Mouse (Mus musculus) embryonic facial prominence, embryonic 15.5 days (tissue): ENCODE measurements around the gene Hoxd9. TPM values are rescaled to one million over a fixed set of nuclear protein-coding genes. Genes with fewer than 3 reads are reported as not detected.

ENCODE experiments used
- ATAC-seq: fragments of 200-750 bp; cut with Nextera tagmentation; 2 replicates; pipeline ENCODE4 v1.8.0; 2017; ENCODE audit warnings: low read depth, moderate TSS enrichment; ENCODE audit not compliant: insufficient number of reproducible peaks, low FRiP score, low TSS enrichment
- H3K27ac ChIP-seq: fragments of 300-500 bp; sonication (generic); replicated peaks from 2 replicates; pipeline ENCODE4 v1.5.1; 2015; ENCODE audit warnings: mild to moderate bottlenecking, inconsistent platforms
- H3K27me3 ChIP-seq: fragments of 300-500 bp; sonication (generic); 2 replicates; pipeline ENCODE4 v1.6.1; 2015; ENCODE audit warnings: inconsistent platforms
- H3K36me3 ChIP-seq: fragments of 300-500 bp; sonication (generic); 2 replicates; pipeline ENCODE4 v1.6.1; 2015; ENCODE audit warnings: mild to moderate bottlenecking, inconsistent platforms
- H3K4me1 ChIP-seq: fragments of 300-500 bp; sonication (generic); 2 replicates; pipeline ENCODE4 v1.6.1; 2015; ENCODE audit warnings: inconsistent platforms
- H3K4me2 ChIP-seq: fragments of 300-500 bp; sonication (generic); replicated peaks from 2 replicates; pipeline ENCODE4 v1.6.1; 2015; ENCODE audit warnings: mild to moderate bottlenecking, inconsistent platforms
- H3K4me3 ChIP-seq: fragments of 300-500 bp; sonication (generic); replicated peaks from 2 replicates; pipeline ENCODE4 v1.5.1; 2015; ENCODE audit warnings: mild to moderate bottlenecking, inconsistent platforms
- H3K9ac ChIP-seq: fragments of 300-500 bp; sonication (generic); 2 replicates; pipeline ENCODE4 v1.6.1; 2015; ENCODE audit warnings: inconsistent platforms
- H3K9me3 ChIP-seq: fragments of 300-500 bp; sonication (generic); replicated peaks from 2 replicates; pipeline ENCODE4 v1.6.1; 2016; ENCODE audit warnings: inconsistent platforms
- WGBS: fragments of 180-500 bp; shearing (Covaris S2); methylation state at CpG from one replicate; pipeline ENCODE4 v1.1.7; 2015; 5-methylcytosine and 5-hydroxymethylcytosine counted together
- polyA plus RNA-seq: library from polyadenylated mRNA; unstranded; fragments of >200 nt; fragmentation: Nextera tagmentation; extraction: Ambion mirVana; gene quantifications from 2 replicates; pipeline ENCODE4 v1.2.1, GENCODE M21; 2015

Hoxd9 gene
- polyA plus RNA-seq, 1 experiment from 2014 or later: 2.8 TPM

GRCm38 (mm10) chr2:74669230-74669578, 28.3 kb upstream of the Hoxd9 start:
- no peak overlapping the region for H3K27ac ChIP-seq

GRCm38 (mm10) chr2:74669650-74670235, 27.8 kb upstream of the Hoxd9 start:
- Histone ChIP-seq H3K9ac (no peak overlapping the region), H3K27ac (no peak overlapping the region), H3K36me3 (no peaks in the 10 kb centered on the region), H3K27me3 (peaks cover 94% of the 10 kb centered on the region), H3K4me2 (no peak overlapping the region), H3K4me1 (peaks cover 19% of the 10 kb centered on the region), H3K9me3 (no peaks in the 10 kb centered on the region), H3K4me3 (no peak overlapping the region)
- no peak for ATAC-seq
- WGBS: 2% methylated on average over 14 of the region's 14 CpGs

More at GRCm38 (mm10) chr2:74669230-74669578, 28.3 kb upstream of the Hoxd9 start:
- H3K4me2 ChIP-seq: no peak overlapping the region
- no peak overlapping the region for H3K9ac ChIP-seq
- no peak for ATAC-seq
- H3K36me3 ChIP-seq: no peaks in the 10 kb centered on the region
- H3K4me3 ChIP-seq: no peak overlapping the region
- H3K27me3 ChIP-seq: peaks cover 94% of the 10 kb centered on the region
- 1% methylated on average over 3 of the region's 3 CpGs for whole genome bisulfite sequencing
- peaks cover 19% of the 10 kb centered on the region for H3K4me1 ChIP-seq
- H3K9me3 ChIP-seq: no peaks in the 10 kb centered on the region

- no peaks in the 10 kb centered on the region for H3K9me3 ChIP-seq
- 3% methylated on average over 3 of the region's 3 CpGs for WGBS
- H3K4me1 ChIP-seq: peaks cover 19% of the 10 kb centered on the region
- no peak for ATAC-seq
- no peak overlapping the region for H3K4me2 ChIP-seq
- H3K27ac ChIP-seq: no peak overlapping the region
- H3K9ac ChIP-seq: no peak overlapping the region
- no peaks in the 10 kb centered on the region for H3K36me3 ChIP-seq
- H3K4me3 ChIP-seq: no peak overlapping the region
- peaks cover 95% of the 10 kb centered on the region for H3K27me3 ChIP-seq
Observed at GRCm38 (mm10) chr2:74670632-74671188, 26.8 kb upstream of the Hoxd9 start.

- H3K4me2 ChIP-seq: no peak overlapping the region
Observed at GRCm38 (mm10) chr2:74671847-74672246, 25.7 kb upstream of the Hoxd9 start.

GRCm38 (mm10) chr2:74672481-74673362, 24.8 kb upstream of the Hoxd9 start:
- WGBS: 5% methylated on average over 40 of the region's 40 CpGs
- no peak for ATAC-seq
- Histone ChIP-seq H3K27ac (no peak overlapping the region), H3K4me2 (peak overlapping the region; percentile 54), H3K9me3 (no peaks in the 10 kb centered on the region), H3K9ac (no peak overlapping the region), H3K4me1 (peaks cover 17% of the 10 kb centered on the region), H3K36me3 (no peaks in the 10 kb centered on the region), H3K4me3 (peak overlapping the region; percentile 29), H3K27me3 (peaks cover 98% of the 10 kb centered on the region)

More at GRCm38 (mm10) chr2:74671847-74672246, 25.7 kb upstream of the Hoxd9 start:
- ATAC-seq: no peak
- H3K4me1 ChIP-seq: peaks cover 19% of the 10 kb centered on the region
- peaks cover 98% of the 10 kb centered on the region for H3K27me3 ChIP-seq
- no peak overlapping the region for H3K27ac ChIP-seq
- no peaks in the 10 kb centered on the region for H3K9me3 ChIP-seq
- H3K4me3 ChIP-seq: no peak overlapping the region
- H3K36me3 ChIP-seq: no peaks in the 10 kb centered on the region
- no peak overlapping the region for H3K9ac ChIP-seq
- 14% methylated on average over 5 of the region's 5 CpGs for WGBS

- no peak for ATAC-seq
- no peak overlapping the region for H3K27ac ChIP-seq
Observed at GRCm38 (mm10) chr2:74673835-74674425, 23.6 kb upstream of the Hoxd9 start.

GRCm38 (mm10) chr2:74674881-74675665, 22.5 kb upstream of the Hoxd9 start, which contains the start of gene Hoxd12:
Hoxd12 (plus strand) TSS chr2:74675013.
- Histone ChIP-seq H3K4me3 (no peak within 1 kb of the TSS), H3K9me3 (no peaks in the 10 kb centered on the region), H3K9ac (no peak within 1 kb of the TSS), H3K27me3 (peaks cover 98% of the 10 kb centered on the region), H3K27ac (no peak within 1 kb of the TSS), H3K4me1 (peaks cover 6% of the 10 kb centered on the region), H3K36me3 (no peaks in the 10 kb centered on the region), H3K4me2 (no peak within 1 kb of the TSS)
- ATAC-seq: no peak; the same call in 1 of the 2 replicates
- WGBS: 2% methylated on average over 47 of the region's 47 CpGs

More at GRCm38 (mm10) chr2:74673835-74674425, 23.6 kb upstream of the Hoxd9 start:
- no peak overlapping the region for H3K4me3 ChIP-seq
- no peak overlapping the region for H3K9ac ChIP-seq
- no peaks in the 10 kb centered on the region for H3K36me3 ChIP-seq
- H3K4me1 ChIP-seq: peaks cover 6% of the 10 kb centered on the region
- no peaks in the 10 kb centered on the region for H3K9me3 ChIP-seq
- no peak overlapping the region for H3K4me2 ChIP-seq
- H3K27me3 ChIP-seq: peaks cover 98% of the 10 kb centered on the region
- 2% methylated on average over 24 of the region's 24 CpGs for WGBS

- Histone ChIP-seq H3K27ac (no peak overlapping the region), H3K4me3 (no peak overlapping the region), H3K27me3 (peaks cover 100% of the 10 kb centered on the region), H3K4me1 (peaks cover 6% of the 10 kb centered on the region), H3K4me2 (no peak overlapping the region), H3K9me3 (no peaks in the 10 kb centered on the region), H3K36me3 (no peaks in the 10 kb centered on the region), H3K9ac (no peak overlapping the region)
- no peak for ATAC-seq
- 6% methylated on average over 24 of the region's 24 CpGs for WGBS
Observed at GRCm38 (mm10) chr2:74675666-74676282, 21.8 kb upstream of the Hoxd9 start.

- no peaks in the 10 kb centered on the region for H3K9me3 ChIP-seq
- H3K27me3 ChIP-seq: peaks cover 100% of the 10 kb centered on the region
- H3K4me2 ChIP-seq: no peak overlapping the region
- H3K27ac ChIP-seq: no peak overlapping the region
- 5% methylated on average over 9 of the region's 9 CpGs for WGBS
- no peak overlapping the region for H3K4me3 ChIP-seq
- no peaks in the 10 kb centered on the region for H3K36me3 ChIP-seq
- H3K9ac ChIP-seq: no peak overlapping the region
- ATAC-seq: no peak
- H3K4me1 ChIP-seq: peaks cover 7% of the 10 kb centered on the region
Observed at GRCm38 (mm10) chr2:74676376-74677052, 21.0 kb upstream of the Hoxd9 start.

GRCm38 (mm10) chr2:74677106-74677505, 20.4 kb upstream of the Hoxd9 start:
- Histone ChIP-seq H3K36me3 (no peaks in the 10 kb centered on the region), H3K4me2 (no peak overlapping the region), H3K9me3 (no peaks in the 10 kb centered on the region), H3K9ac (no peak overlapping the region), H3K27me3 (peaks cover 100% of the 10 kb centered on the region), H3K4me3 (no peak overlapping the region), H3K4me1 (peaks cover 13% of the 10 kb centered on the region), H3K27ac (no peak overlapping the region)
- no peak for ATAC-seq
- WGBS: 16% methylated on average over 2 of the region's 2 CpGs
